Mouse (Mus musculus) erythroblast, adult 5-6 weeks (primary cell): ENCODE data around the gene Gm3685. TPM values are rescaled to one million over a fixed set of nuclear protein-coding genes. Genes with fewer than 3 reads are reported as not detected.
"Not testable (repeated sequence)": the region's sequence is repeated elsewhere in the genome, so short reads cannot be mapped to it uniquely, and the experiment has no call there.

ENCODE experiments used
- ATAC-seq: replicated peaks from 2 replicates; pipeline ENCODE4 v1.8.0; 2016; ENCODE audit warnings: moderate number of reproducible peaks, mild to moderate bottlenecking, moderate TSS enrichment, inconsistent platforms; ENCODE audit not compliant: poor library complexity, low FRiP score, severe bottlenecking
- total RNA-seq, 2 experiments: library from RNA; stranded (forward) in 1 of 2; stranded (reverse) in 1 of 2; fragments of 150-400 nt in 1 of 2; fragments of 200-764, 138-1000 nt in 1 of 2; gene quantifications; 2 replicates each; pipeline versions ENCODE4 v1.2.3 to v1.2.4; 2015 to 2017; ENCODE audit warnings: low replicate concordance in 2 of 2

The Gm3685 gene
- total RNA-seq (2015; ENCODE audit: low replicate concordance): not detected in 2 replicates
- total RNA-seq (2017; ENCODE audit: low replicate concordance): not detected in 2 replicates

DNA sequence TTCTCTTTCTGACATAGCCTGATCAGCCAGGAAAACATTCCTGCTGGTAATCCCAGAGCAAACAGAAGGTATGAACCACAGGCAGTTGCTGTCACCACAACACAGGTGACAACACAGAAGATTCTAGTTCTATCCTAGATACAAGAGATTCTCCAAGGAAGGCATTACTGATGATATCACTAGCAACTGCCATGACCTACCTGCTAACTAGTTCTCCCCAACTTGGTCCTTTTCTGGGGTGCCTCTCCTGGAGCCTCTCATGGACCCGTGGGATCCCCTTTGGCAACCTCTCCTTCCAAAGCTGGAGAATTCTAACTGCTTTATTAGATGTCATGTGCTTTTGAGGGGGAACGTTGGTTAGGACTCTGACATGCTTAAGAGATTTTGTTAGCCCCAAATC lies at the start of gene Gm3685:
TSS of gene Gm3685 (minus strand) at position 101 of the 400 bp plus-strand sequence.
- not testable (repeated sequence) for ATAC-seq

DNA sequence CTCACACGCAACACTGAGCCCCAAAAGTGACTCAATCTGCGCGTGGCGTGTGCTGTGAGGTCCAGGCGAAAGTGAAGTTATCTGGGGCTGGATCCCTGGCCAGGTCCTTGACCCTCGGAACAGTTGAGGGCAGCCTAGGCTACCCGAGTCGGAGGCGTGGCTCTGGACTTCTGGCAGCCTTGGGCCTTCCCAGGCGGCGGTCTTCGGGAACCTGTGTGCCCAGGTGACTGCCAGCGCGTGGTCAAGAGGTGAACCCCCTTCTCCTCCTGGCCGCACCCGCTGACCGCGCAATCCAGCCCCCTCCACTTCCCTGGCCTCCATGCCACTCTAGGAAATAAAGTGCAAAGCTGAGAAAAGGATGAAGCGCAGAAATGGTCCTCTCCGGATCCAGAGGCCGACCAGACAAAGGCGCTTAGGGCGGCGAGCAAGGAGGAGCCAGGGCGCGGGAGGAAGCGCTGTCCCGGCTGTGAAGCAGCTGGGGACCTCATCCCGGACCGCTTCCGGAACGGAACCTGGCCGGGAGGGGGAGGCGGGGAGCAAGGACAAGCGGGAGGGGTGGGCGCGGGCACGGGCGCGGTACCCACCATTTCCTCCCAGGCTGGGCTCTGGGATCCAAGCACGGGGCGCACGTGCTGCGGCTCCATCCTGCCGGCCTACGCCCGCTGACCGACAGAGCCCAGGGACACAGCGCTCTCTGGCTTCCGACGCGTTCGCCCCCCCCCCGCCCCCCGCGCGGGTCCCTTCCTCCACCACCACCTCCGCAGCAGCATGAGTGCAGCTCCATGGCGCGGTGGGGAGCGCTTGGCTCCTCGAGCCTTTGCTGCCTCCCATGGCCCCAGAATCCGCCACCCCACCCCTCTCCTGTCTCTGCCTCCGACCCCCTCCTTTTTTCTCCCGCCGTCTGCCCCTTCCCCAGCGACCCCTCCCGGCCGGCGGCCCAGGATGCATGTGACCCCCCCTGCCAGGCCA lies 17.7 kb downstream of the Gm3685 start, which contains the start of gene Gm10406:
TSS of gene Gm10406 (minus strand) at position 669 of the 969 bp plus-strand sequence.
- ATAC-seq: not testable (repeated sequence)

DNA sequence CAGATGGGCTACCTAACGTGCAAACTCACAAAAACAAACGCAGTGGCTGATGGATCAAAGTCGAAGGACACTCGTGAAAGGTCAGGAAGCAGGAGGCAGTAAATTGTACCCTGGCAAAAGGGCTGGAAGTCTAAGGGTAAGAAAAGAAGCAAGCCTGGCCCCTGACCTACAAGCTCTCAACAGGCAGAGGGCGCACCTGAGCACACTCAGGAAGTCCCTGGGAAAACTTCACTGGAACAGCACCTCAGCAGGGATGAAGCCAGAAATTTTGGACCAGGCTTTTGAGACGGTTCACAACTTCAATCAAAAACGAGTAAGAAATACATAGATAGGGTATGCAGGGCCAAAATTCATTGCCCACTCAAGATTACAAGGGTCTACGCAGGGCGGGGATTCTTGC lies 18.5 kb downstream of the Gm3685 start:
- not testable (repeated sequence) for ATAC-seq

Other genes with a start within 250 kb of the Gm3685 start
- not detected in 2 replicates for gene Gm3642, start 204.7 kb downstream of the Gm3685 start, total RNA-seq (2015; ENCODE audit: low replicate concordance)
- gene Gm3642, start 204.7 kb downstream of the Gm3685 start, total RNA-seq (2017; ENCODE audit: low replicate concordance): not detected in 2 replicates
- gene Gm3667, start 155.0 kb downstream of the Gm3685 start, total RNA-seq (2015; ENCODE audit: low replicate concordance): not detected in 2 replicates
- not detected in 2 replicates for gene Gm3667, start 155.0 kb downstream of the Gm3685 start, total RNA-seq (2017; ENCODE audit: low replicate concordance)
- not detected in 2 replicates for gene Gm6356, start 71.2 kb downstream of the Gm3685 start, total RNA-seq (2015; ENCODE audit: low replicate concordance)
- not detected in 2 replicates for gene Gm6356, start 71.2 kb downstream of the Gm3685 start, total RNA-seq (2017; ENCODE audit: low replicate concordance)
- gene Gm10406, start 17.5 kb downstream of the Gm3685 start, total RNA-seq (2015; ENCODE audit: low replicate concordance): not detected in 2 replicates
- gene Gm10406, start 17.5 kb downstream of the Gm3685 start, total RNA-seq (2017; ENCODE audit: low replicate concordance): not detected in 2 replicates
- not detected in 2 replicates for gene Gm3696, start 55.7 kb upstream of the Gm3685 start, total RNA-seq (2015; ENCODE audit: low replicate concordance)
- not detected in 2 replicates for gene Gm3696, start 55.7 kb upstream of the Gm3685 start, total RNA-seq (2017; ENCODE audit: low replicate concordance)
- not detected in 2 replicates for gene Gm6676, start 80.4 kb upstream of the Gm3685 start, total RNA-seq (2015; ENCODE audit: low replicate concordance)
- not detected in 2 replicates for gene Gm6676, start 80.4 kb upstream of the Gm3685 start, total RNA-seq (2017; ENCODE audit: low replicate concordance)
- gene Gm3512, start 129.6 kb upstream of the Gm3685 start, total RNA-seq (2015; ENCODE audit: low replicate concordance): not detected in 2 replicates
- gene Gm3512, start 129.6 kb upstream of the Gm3685 start, total RNA-seq (2017; ENCODE audit: low replicate concordance): not detected in 2 replicates
- not detected in 2 replicates for gene Gm16434, start 149.6 kb upstream of the Gm3685 start, total RNA-seq (2015; ENCODE audit: low replicate concordance)
- not detected in 2 replicates for gene Gm16434, start 149.6 kb upstream of the Gm3685 start, total RNA-seq (2017; ENCODE audit: low replicate concordance)
- not detected in 2 replicates for gene Gm3727, start 219.7 kb upstream of the Gm3685 start, total RNA-seq (2015; ENCODE audit: low replicate concordance)
- not detected in 2 replicates for gene Gm3727, start 219.7 kb upstream of the Gm3685 start, total RNA-seq (2017; ENCODE audit: low replicate concordance)